Mouse (Mus musculus) left cerebral cortex, adult 8-10 months (tissue): ENCODE data around the gene Dab1. TPM values are rescaled to one million over a fixed set of nuclear protein-coding genes. Genes with fewer than 3 reads are reported as not detected.
A peak's percentile ranks its signal among the peaks of the same experiment; 100 is the strongest.

ENCODE experiments used
- DNase-seq, 2 experiments: peaks; one replicate each; pipeline ENCODE4 v3.0.0; 2022; ENCODE audit warnings: low spot score in 2 of 2
- total RNA-seq, 4 experiments: library from RNA; stranded (reverse); gene quantifications; 2 replicates each; pipeline ENCODE4 v1.2.4; 2022

Dab1 gene
- total RNA-seq, 4 experiments from 2014 or later = 98.4 to 114 (median 107) TPM

- no peak for DNase-seq
Observed at GRCm38 (mm10) chr4:104570523-104570922, 951.4 kb downstream of the Dab1 start.

GRCm38 (mm10) chr4:104572440-104572839, 953.3 kb downstream of the Dab1 start:
- no peak for DNase-seq

- no peak for DNase-seq
Observed at GRCm38 (mm10) chr4:104573419-104573818, 954.3 kb downstream of the Dab1 start.

GRCm38 (mm10) chr4:104578370-104578769, 959.2 kb downstream of the Dab1 start:
- DNase-seq = no peak

- no peak for DNase-seq
Observed at GRCm38 (mm10) chr4:104579946-104580544, 960.9 kb downstream of the Dab1 start.

- DNase-seq = no peak
Observed at GRCm38 (mm10) chr4:104582726-104583125, 963.6 kb downstream of the Dab1 start.

GRCm38 (mm10) chr4:104587826-104588225, 968.7 kb downstream of the Dab1 start:
- DNase-seq = no peak

- peak in 1 of 2 experiments; percentile 36 for DNase-seq
Observed at GRCm38 (mm10) chr4:104596936-104597335, 977.8 kb downstream of the Dab1 start.

- no peak for DNase-seq
Observed at GRCm38 (mm10) chr4:104597490-104598465, 978.6 kb downstream of the Dab1 start.

GRCm38 (mm10) chr4:104602804-104603203, 983.6 kb downstream of the Dab1 start:
- DNase-seq = no peak

- DNase-seq = no peak
Observed at GRCm38 (mm10) chr4:104604298-104604697, 985.1 kb downstream of the Dab1 start.

- DNase-seq = no peak
Observed at GRCm38 (mm10) chr4:104606881-104607280, 987.7 kb downstream of the Dab1 start.

GRCm38 (mm10) chr4:104607636-104608035, 988.5 kb downstream of the Dab1 start:
- no peak for DNase-seq

- DNase-seq = no peak
Observed at GRCm38 (mm10) chr4:104619452-104619851, 1000.3 kb downstream of the Dab1 start.

GRCm38 (mm10) chr4:104625316-104625715, 1006.2 kb downstream of the Dab1 start:
- DNase-seq = no peak

- DNase-seq = no peak
Observed at GRCm38 (mm10) chr4:104628708-104629107, 1009.5 kb downstream of the Dab1 start.

GRCm38 (mm10) chr4:104637016-104637415, 1017.9 kb downstream of the Dab1 start:
- no peak for DNase-seq

GRCm38 (mm10) chr4:104640617-104641016, 1021.5 kb downstream of the Dab1 start:
- no peak for DNase-seq

- DNase-seq = peak in 1 of 2 experiments; percentile 51
Observed at GRCm38 (mm10) chr4:104642761-104643469, 1023.8 kb downstream of the Dab1 start.

- DNase-seq = peak in 1 of 2 experiments; percentile 66
Observed at GRCm38 (mm10) chr4:104643534-104644356, 1024.6 kb downstream of the Dab1 start.

- no peak for DNase-seq
Observed at GRCm38 (mm10) chr4:104644357-104644630, 1025.1 kb downstream of the Dab1 start.
